Mouse (Mus musculus) frontal cortex, adult (tissue): ENCODE data around the gene Ly6g5c.

Source experiments
- ATAC-seq: cut with Nextera tagmentation; 2 replicates; pipeline ENCODE4 v1.9.2; 2017; ENCODE audit warnings: mild to moderate bottlenecking, moderate library complexity, mixed read lengths; ENCODE audit not compliant: low TSS enrichment

Gene Ly6g5c

GRCm38 (mm10) chr17:35108097-35108496, at the start of gene Ly6g5c:
Ly6g5c (plus strand) TSS chr17:35108279.
- ATAC-seq = no peak

DNA sequence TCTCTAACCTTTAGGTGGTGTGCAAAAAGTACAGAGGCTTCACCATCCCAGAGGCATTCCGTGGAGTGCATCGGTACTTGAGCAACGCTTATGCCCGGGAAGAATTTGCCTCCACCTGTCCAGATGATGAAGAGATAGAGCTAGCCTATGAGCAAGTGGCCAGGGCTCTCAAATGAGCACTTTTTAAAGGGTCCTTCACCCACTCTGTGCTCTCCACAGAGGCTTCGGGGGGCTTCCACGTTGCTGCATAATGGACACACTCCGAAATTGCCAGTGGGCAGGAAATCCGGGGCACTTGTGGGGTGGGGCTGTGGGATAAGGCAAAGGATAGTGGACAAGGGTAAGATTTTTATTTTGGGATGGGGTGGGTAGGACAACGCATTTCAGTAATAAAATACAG, 49.8 kb upstream of the Ly6g5c start:
- ATAC-seq = no peak

- ATAC-seq = peak; percentile 73
Measured at GRCm38 (mm10) chr17:35058911-35059892, 48.9 kb upstream of the Ly6g5c start, which contains the start of gene Ddah2. Ddah2 (plus strand) TSS chr17:35059035.

DNA sequence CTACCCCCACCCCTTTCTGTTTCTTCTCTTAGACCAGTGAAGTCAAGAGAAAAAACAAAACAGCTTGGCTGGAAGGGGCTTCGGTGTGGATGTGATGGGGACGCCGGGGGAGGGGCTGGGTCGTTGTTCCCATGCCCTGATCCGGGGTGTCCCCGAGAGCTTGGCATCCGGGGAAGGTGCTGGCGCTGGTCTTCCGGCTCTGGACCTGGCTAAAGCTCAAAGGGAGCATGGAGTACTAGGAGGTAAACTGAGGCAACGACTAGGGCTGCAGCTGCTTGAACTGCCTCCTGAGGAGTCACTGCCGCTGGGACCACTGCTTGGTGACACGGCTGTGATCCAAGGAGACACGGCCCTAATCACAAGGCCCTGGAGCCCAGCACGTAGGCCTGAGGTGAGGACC, 48.0 kb upstream of the Ly6g5c start:
- no peak for ATAC-seq

DNA sequence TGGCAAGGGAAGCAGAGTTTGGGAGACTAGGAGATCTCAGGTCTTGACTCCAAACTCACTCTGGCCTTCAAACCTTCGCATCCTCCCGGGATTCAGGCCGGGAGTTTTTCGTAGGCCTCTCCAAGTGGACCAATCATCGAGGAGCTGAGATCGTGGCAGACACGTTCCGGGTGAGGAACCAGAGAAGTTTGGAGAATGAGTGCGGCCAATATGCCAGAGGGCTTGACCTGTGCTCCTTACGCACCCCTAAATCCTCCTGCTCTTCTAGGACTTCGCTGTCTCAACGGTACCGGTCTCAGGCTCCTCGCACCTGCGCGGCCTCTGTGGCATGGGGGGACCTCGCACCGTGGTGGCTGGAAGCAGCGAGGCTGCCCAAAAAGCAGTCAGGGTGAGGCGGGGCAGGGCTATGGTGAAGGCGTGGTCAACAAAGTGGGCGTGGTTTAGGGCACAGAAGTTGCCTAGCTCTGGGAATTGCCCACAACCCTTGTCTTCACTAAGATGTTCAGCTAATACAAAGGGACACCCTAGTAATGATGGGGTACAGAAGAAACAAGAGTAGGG, 47.3 kb upstream of the Ly6g5c start:
- no peak for ATAC-seq

GRCm38 (mm10) chr17:35061299-35061698, 46.8 kb upstream of the Ly6g5c start:
- ATAC-seq = no peak

- ATAC-seq = no peak
Measured at GRCm38 (mm10) chr17:35063466-35063865, 44.6 kb upstream of the Ly6g5c start.

GRCm38 (mm10) chr17:35064378-35064877, 43.7 kb upstream of the Ly6g5c start:
- no peak for ATAC-seq

GRCm38 (mm10) chr17:35064951-35065947, 42.8 kb upstream of the Ly6g5c start, which contains the start of gene Ly6g6c:
Ly6g6c (plus strand) TSS chr17:35065388.
- no peak for ATAC-seq

- ATAC-seq = no peak
Measured at GRCm38 (mm10) chr17:35066084-35066483, 42.0 kb upstream of the Ly6g5c start, which contains the start of gene Mpig6b. Mpig6b (minus strand) TSS chr17:35066184.

GRCm38 (mm10) chr17:35068213-35068914, 39.7 kb upstream of the Ly6g5c start:
- ATAC-seq = no peak

- ATAC-seq = peak; percentile 81; the same call in 1 of the 2 replicates
Measured at GRCm38 (mm10) chr17:35070556-35071229, 37.4 kb upstream of the Ly6g5c start.

- ATAC-seq = no peak
Measured at GRCm38 (mm10) chr17:35071454-35071853, 36.6 kb upstream of the Ly6g5c start.

DNA sequence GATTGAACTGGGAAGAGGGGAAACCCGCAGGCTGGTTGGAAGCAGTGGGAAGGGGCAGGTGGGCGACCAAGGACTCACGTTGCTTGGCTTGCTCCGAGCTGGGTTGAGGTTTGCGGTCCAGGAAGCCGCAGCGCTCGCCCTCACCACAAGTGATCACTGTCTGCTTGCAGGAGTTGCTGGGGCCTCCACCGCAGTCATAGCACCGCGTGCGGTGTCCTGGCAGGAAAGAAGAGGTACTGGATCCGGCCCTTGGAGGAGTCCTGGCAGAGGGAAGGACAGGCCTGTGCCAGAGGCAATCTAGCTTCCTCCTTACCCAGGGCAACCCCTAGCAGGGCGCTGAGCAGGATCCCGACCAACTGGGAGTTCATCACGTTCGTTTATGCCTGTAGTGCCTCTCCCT, 34.0 kb upstream of the Ly6g5c start:
- ATAC-seq = no peak

GRCm38 (mm10) chr17:35076507-35077176, 31.4 kb upstream of the Ly6g5c start, which contains the start of gene Ly6g6e:
Ly6g6e (plus strand) TSS chr17:35076902.
- ATAC-seq = no peak

DNA sequence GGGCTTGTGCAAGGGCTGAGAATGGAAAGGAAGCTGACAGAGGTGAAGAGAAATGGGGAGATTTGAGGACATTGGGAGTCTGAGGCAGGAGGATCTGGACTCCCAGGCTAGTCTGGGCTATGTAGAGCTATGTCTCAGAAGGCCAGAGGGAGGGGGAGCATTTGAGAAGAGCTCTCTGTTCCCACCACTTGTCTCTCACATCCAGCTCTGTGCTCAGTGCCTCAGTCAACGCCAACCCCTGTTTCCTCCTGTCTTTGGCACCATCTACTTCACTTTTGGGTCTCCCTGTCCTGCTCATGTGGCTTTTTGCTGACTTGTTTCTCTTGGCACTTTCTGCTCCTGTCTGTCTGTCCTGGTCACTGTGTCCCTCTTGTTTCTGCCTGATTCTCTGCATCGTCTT, 30.8 kb upstream of the Ly6g5c start:
- no peak for ATAC-seq

- no peak for ATAC-seq
Measured at GRCm38 (mm10) chr17:35077786-35078233, 30.3 kb upstream of the Ly6g5c start, which contains the start of gene Ly6g6d. Ly6g6d (minus strand) TSS chr17:35078065.

DNA sequence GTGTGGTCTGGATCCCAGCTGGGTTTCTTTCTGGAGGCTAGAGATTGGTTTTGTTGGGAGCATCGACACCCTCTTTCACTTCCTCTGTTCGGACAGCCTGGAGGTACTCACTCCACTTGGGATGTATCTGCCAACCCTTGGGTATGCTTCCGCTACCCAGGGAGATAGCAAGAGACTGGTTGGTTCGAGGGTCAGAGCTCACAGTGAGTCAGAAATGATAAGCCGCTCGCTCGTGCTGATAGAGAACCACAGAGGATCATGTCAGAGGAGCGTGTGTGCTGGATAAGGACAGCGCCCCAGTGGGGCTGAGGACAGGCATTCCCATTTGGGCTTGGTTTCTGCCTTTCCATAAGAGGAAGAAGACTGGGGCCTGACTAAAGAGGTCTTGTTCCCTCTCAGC, 28.3 kb upstream of the Ly6g5c start:
- no peak for ATAC-seq

DNA sequence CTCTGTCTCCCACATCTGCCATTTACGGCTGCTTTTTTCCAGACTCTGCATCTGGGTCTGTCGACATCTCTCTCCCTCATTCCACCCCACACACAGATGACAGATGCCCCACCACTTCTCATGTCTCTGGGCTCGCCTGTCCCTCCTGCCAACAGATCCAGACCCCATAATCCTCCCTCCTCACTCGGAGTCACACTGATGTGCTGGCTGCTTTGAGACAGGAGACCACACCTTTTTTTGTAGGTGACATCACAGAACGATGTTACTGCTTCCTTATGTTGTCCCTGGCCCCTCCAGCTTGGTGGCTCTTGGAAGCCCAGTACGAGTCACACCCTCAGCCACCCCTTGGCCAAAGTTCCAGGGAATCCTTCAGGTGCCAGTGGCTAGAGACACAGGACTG, 27.8 kb upstream of the Ly6g5c start:
- ATAC-seq = no peak
